Mouse (Mus musculus): ENCODE results near the gene Angpt4. TPM values are rescaled to one million over a fixed set of nuclear protein-coding genes. Genes with fewer than 3 reads are reported as not detected.
A peak's percentile ranks its signal among the peaks of the same experiment; 100 is the strongest.

The Angpt4 gene
- polyA plus RNA-seq (2015; fragmentation: Nextera tagmentation; extraction: Ambion mirVana) = 0.26 and 0.34 TPM in 2 replicates

DNA sequence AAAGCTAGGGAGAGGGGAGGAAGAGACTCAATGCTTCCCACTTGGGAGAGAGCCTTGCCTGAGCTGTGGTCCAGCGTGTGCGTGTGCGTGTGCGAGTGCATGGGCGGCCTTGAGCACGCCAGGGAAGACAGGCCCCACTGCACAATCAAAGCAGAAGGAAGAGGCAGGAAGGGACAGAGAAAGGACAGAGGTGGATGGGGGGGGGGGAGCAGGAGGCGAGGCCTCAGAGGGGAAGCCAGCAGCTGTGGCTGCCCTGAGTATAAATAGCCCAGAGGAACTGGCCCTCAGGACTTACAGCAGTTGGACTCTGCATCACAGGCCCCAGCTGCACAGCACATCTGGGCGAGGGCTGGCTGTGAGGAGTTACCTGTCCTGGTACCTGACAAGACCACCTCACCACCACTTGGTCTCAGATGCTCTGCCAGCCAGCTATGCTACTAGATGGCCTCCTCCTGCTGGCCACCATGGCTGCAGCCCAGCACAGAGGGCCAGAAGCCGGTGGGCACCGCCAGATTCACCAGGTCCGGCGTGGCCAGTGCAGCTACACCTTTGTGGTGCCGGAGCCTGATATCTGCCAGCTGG, at the start of gene Angpt4:
TSS of gene Angpt4 (plus strand) at position 292 of the 582 bp plus-strand sequence.
- Histone ChIP-seq H3K9me3 (no peaks in the 10 kb centered on the region), H3K27me3 (no peaks in the 10 kb centered on the region), H3K4me2 (no peak within 1 kb of the TSS), H3K4me1 (replicated peaks) (peaks cover 6% of the 10 kb centered on the region; the same call in 1 of the 2 replicates), H3K36me3 (no peaks in the 10 kb centered on the region), H3K27ac (replicated peaks) (no peak within 1 kb of the TSS), H3K9ac (no peak within 1 kb of the TSS), H3K4me3 (no peak within 1 kb of the TSS)
- WGBS = 64% methylated on average over 13 of the region's 13 CpGs
- ATAC-seq (ENCODE audit: low FRiP score, low read depth) = no peak

DNA sequence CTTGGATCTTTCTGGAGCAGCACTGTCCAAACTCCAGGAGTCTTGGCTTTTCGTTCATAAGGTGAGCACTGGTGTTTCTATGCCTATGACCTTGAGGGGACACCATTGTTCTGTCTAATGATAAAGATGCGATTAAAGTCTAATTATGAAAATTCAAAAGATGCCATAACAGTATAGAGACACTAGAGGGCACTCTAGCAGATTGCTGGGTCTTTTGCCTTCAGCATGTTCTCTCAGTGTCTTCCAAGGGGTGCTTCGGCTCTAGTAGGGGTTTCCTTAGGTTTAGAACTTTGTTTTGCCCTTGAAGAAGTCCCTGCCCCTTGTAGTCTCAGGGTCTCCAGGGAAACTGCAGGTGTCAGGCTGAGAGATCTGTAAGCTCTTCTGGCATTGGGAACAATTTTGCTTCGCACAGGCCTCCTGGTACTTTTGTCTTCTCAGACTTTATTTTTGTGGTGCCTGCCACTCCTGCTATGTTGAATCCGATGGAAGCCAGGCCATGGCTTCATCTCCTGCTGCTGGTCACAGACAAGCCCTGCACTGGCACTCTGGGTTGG, 48.7 kb upstream of the Angpt4 start:
- Histone ChIP-seq H3K27ac (replicated peaks) (no peak overlapping the region), H3K9me3 (no peaks in the 10 kb centered on the region), H3K4me2 (no peak overlapping the region), H3K9ac (no peak overlapping the region), H3K4me1 (replicated peaks) (no peaks in the 10 kb centered on the region), H3K27me3 (no peaks in the 10 kb centered on the region), H3K4me3 (no peak overlapping the region), H3K36me3 (no peaks in the 10 kb centered on the region)
- no peak for ATAC-seq (ENCODE audit: low FRiP score, low read depth)
- WGBS = 49% methylated on average over 5 of the region's 5 CpGs

DNA sequence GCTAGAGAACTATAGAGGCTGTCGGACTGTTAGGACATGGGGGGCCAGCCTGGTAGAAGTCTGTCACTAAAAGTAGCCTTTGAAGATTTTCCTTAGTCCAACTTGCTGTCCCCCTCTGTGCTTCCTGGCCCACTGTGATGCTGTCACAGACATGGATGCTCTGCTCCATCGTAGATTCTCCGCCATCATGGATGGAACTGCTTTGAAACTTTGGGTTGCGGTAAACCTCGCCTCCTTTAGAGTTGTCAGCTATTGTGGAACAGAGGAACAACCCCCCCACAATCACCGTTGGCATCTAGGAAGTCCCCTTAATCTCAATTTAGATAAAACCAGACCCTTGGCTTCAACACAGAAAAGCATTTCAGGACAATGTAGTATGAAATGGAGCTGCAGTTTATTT, 46.1 kb upstream of the Angpt4 start:
- ATAC-seq (ENCODE audit: low FRiP score, low read depth) = no peak
- H3K9me3 ChIP-seq = no peaks in the 10 kb centered on the region
- H3K4me3 ChIP-seq = no peak overlapping the region
- H3K36me3 ChIP-seq = no peaks in the 10 kb centered on the region
- H3K27me3 ChIP-seq = no peaks in the 10 kb centered on the region
- no peaks in the 10 kb centered on the region for H3K4me1 ChIP-seq (replicated peaks)
- no peak overlapping the region for H3K9ac ChIP-seq
- no peak overlapping the region for H3K27ac ChIP-seq (replicated peaks)
- 89% methylated on average over 6 of the region's 6 CpGs for WGBS
- H3K4me2 ChIP-seq = no peak overlapping the region

DNA sequence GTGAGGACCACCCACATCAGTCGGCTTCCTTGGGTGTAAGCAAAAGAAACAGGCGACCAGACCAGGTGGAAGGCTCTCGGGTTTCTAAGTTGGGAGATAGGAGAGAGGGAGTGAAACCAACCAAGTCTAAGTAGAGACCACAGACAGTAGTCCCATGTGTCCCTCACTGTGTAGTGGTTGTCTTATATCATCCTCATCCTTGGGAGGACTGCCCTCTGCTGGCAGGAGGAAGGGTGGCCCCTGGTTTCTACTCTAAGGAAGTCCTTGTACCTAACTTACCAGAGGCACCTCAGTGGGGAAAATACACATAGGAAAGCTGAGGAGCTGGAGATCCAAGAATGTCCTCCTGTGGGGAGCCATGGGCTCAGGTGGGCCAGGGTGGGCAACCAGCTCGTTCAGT, 44.5 kb upstream of the Angpt4 start:
- H3K36me3 ChIP-seq = no peaks in the 10 kb centered on the region
- 0 out of 2 replicates have a peak, but pooled peaks have one; percentile 39 for ATAC-seq (ENCODE audit: low FRiP score, low read depth)
- no peaks in the 10 kb centered on the region for H3K9me3 ChIP-seq
- no peaks in the 10 kb centered on the region for H3K4me1 ChIP-seq (replicated peaks)
- 43% methylated on average over 4 of the region's 4 CpGs for WGBS
- H3K4me2 ChIP-seq = no peak overlapping the region
- H3K9ac ChIP-seq = no peak overlapping the region
- H3K27ac ChIP-seq (replicated peaks) = no peak overlapping the region
- H3K27me3 ChIP-seq = no peaks in the 10 kb centered on the region
- no peak overlapping the region for H3K4me3 ChIP-seq

DNA sequence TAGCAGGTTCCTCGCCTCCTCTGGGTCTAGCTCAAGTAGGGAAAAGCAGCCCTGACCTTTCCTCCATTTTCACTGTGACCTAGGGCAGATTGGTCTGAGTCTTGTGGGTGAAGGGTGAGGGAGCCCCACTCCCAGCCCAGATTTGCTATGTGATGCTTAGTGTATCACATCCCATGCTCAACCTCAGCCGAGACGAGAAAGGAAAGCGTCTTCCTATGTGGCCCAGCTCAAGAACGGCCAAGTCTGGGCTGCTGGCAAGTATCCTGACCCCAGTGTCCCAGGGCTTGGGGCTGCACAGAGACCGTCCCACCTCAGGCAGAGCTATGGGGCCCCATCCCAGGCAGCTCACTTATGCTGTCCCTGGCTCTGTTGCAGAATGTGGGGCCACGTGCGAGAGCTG, 42.8 kb upstream of the Angpt4 start:
- Histone ChIP-seq H3K4me1 (replicated peaks) (no peaks in the 10 kb centered on the region), H3K4me2 (no peak overlapping the region), H3K4me3 (no peak overlapping the region), H3K27ac (replicated peaks) (no peak overlapping the region), H3K9me3 (no peaks in the 10 kb centered on the region), H3K27me3 (no peaks in the 10 kb centered on the region), H3K9ac (no peak overlapping the region), H3K36me3 (no peaks in the 10 kb centered on the region)
- 84% methylated on average over 8 of the region's 8 CpGs for WGBS
- no peak for ATAC-seq (ENCODE audit: low FRiP score, low read depth)

DNA sequence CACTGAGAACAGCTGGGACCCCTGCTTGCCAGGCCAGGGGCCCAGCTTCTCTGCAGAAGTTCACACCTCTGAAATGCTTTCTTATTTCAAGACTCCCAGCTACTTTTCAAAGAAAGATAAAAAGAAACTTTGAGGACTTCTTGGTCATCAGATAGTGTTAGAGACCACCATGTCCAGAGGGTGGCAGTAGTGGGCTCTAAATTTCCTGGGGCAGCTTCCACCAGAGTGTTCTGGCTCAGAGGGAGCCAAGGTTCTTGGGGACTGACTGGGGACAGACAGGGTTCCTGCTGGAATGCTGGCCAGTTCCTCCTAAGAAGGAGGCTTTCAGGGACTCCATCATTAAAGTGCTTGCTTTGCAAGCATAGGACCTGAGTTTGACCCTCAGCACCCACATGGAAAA, 36.5 kb upstream of the Angpt4 start:
- Histone ChIP-seq H3K36me3 (no peaks in the 10 kb centered on the region), H3K9me3 (no peaks in the 10 kb centered on the region), H3K4me1 (replicated peaks) (no peaks in the 10 kb centered on the region), H3K4me2 (no peak overlapping the region), H3K27ac (replicated peaks) (no peak overlapping the region), H3K4me3 (no peak overlapping the region), H3K9ac (no peak overlapping the region), H3K27me3 (0 out of 2 replicates have a peak, but pooled peaks cover 4% of the 10 kb centered on the region)
- no peak for ATAC-seq (ENCODE audit: low FRiP score, low read depth)

DNA sequence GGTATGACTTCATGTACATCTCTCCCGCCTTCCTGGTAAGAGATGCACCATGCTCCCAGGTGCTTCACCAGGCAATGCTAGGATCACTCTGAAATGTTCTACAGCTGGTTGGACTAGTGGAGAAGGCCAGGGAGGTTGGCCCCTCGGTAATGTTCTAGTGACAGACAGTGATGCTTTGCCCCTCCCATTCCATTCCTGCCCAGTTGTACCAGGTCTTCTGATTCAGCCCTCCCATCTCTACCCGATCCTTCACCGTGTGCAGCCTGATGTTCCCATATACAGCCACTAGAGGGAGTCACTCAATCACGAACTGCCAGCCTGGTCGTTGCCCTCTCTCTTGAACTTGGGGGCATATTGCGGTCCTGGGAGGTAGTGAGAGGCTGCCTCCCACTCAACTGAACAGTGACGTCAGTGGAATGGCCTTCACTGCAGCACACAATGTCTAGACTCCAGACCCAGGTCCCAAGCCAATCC, 35.0 kb upstream of the Angpt4 start:
- Histone ChIP-seq H3K36me3 (no peaks in the 10 kb centered on the region), H3K9me3 (no peaks in the 10 kb centered on the region), H3K27me3 (0 out of 2 replicates have a peak, but pooled peaks cover 4% of the 10 kb centered on the region), H3K27ac (replicated peaks) (no peak overlapping the region), H3K4me1 (replicated peaks) (no peaks in the 10 kb centered on the region), H3K4me2 (no peak overlapping the region), H3K4me3 (no peak overlapping the region), H3K9ac (no peak overlapping the region)
- ATAC-seq (ENCODE audit: low FRiP score, low read depth) = peak; percentile 79
- WGBS = 14% methylated on average over 8 of the region's 8 CpGs

DNA sequence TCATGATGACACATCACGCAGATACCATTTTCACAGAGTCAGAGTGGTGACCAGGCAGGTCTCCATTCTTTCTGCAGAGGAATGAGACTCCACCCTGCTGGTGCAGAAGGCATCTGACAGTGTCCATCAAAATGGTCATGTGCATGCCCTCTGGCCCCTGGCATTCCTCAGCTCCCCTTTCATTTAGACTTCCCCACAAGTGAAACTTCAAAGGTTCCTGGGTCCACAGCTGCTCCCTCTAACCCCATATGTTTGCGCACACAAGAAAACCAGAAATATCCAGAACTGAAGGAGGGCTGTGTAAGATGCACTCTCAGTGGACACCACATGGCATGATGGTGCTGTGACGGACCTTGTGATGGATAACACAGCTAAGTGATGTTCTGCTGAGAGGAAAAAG, 32.4 kb upstream of the Angpt4 start:
- WGBS = 81% methylated on average over 3 of the region's 3 CpGs

DNA sequence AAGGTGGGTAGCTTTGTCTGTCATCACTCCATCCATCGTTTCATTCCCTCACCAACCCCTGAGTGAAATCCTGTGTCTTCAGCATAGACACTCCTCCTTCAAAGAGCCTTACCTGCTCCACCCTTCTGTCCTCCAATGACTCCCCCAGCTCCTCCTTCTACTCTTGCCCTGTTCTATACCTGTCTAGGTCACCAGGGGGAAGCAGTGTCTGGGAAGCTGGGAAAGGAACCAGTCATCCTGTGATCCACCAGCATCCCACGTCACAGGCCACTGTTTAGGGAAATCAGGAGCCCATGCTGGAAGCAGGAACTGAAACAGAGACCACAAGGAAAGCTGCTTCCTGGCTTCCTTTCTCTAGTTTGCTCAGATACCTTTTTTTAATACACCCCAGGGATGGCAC, 31.2 kb upstream of the Angpt4 start:
- H3K4me2 ChIP-seq = no peak overlapping the region
- H3K9me3 ChIP-seq = no peaks in the 10 kb centered on the region
- 0 out of 2 replicates have a peak, but pooled peaks cover 4% of the 10 kb centered on the region for H3K27me3 ChIP-seq
- ATAC-seq (ENCODE audit: low FRiP score, low read depth) = no peak
- no peaks in the 10 kb centered on the region for H3K4me1 ChIP-seq (replicated peaks)
- H3K4me3 ChIP-seq = no peak overlapping the region
- no peak overlapping the region for H3K27ac ChIP-seq (replicated peaks)
- H3K36me3 ChIP-seq = no peaks in the 10 kb centered on the region
- WGBS = 63% methylated on average over 2 of the region's 2 CpGs
- H3K9ac ChIP-seq = no peak overlapping the region

More for the DNA sequence above, 32.4 kb upstream of the Angpt4 start:
- no peaks in the 10 kb centered on the region for H3K4me1 ChIP-seq (replicated peaks)
- no peak overlapping the region for H3K4me3 ChIP-seq
- no peak overlapping the region for H3K27ac ChIP-seq (replicated peaks)
- no peaks in the 10 kb centered on the region for H3K9me3 ChIP-seq
- H3K9ac ChIP-seq = no peak overlapping the region
- 0 out of 2 replicates have a peak, but pooled peaks cover 4% of the 10 kb centered on the region for H3K27me3 ChIP-seq
- H3K36me3 ChIP-seq = no peaks in the 10 kb centered on the region
- ATAC-seq (ENCODE audit: low FRiP score, low read depth) = no peak
- H3K4me2 ChIP-seq = no peak overlapping the region

DNA sequence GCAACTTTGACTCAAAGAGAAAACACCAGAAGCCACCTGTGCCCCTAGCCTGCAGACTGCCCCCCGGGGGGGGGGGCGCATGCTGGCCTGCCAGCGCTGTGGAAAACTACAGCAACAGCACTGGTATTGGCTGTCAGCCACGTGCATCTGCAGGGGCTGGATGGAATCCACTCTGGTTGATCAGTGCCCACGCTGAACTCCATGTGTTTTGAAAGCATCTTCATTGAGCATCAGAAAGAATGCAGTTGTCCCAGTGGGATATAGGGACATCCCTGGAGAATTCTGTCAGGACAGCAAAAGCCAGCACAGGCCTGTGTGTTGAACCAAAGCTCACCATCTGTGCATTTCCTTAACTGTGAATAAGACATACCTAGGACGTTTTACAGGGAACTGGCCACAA, 20.0 kb upstream of the Angpt4 start:
- WGBS = 37% methylated on average over 6 of the region's 6 CpGs
- H3K4me1 ChIP-seq (replicated peaks) = peaks cover 17% of the 10 kb centered on the region

DNA sequence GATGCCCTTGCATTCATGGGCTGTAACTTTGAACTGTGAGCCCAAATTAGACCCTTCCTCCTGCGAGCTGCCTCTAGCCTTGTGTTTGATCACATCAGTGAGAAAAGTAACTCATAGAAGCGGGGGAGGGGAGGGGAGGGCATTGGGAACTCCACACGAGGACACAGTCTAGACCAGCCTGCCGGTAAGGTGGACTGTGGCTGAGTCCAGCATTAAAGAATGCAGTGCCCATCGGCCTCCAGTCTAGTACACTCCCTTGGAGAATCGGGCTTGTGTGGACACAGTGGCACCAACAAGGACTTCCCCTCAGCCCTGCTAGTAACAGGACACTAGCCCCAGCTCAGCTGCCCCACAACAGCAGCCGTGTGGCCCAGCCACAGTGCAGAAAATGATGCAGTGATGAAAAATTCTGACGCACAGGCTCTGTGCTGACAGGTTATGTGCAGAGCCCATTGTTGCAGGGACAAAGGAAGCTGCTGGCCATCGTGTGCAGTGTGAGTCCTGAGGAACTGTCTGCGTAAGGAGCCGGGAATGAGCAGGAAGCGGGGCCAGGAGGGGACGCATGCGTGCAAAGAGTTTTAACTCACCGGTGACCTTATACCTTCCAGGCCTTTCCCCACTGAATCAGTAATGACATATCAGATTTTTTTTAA, 17.8 kb upstream of the Angpt4 start:
- ATAC-seq (ENCODE audit: low FRiP score, low read depth) = 0 out of 2 replicates have a peak, but pooled peaks have one; percentile 21
- H3K9ac ChIP-seq = no peak overlapping the region
- no peaks in the 10 kb centered on the region for H3K27me3 ChIP-seq
- H3K4me3 ChIP-seq = no peak overlapping the region
- no peaks in the 10 kb centered on the region for H3K36me3 ChIP-seq
- no peak overlapping the region for H3K27ac ChIP-seq (replicated peaks)
- H3K4me2 ChIP-seq = no peak overlapping the region
- H3K4me1 ChIP-seq (replicated peaks) = peaks cover 17% of the 10 kb centered on the region
- no peaks in the 10 kb centered on the region for H3K9me3 ChIP-seq
- WGBS = 45% methylated on average over 15 of the region's 15 CpGs

More for the DNA sequence above, 20.0 kb upstream of the Angpt4 start:
- ATAC-seq (ENCODE audit: low FRiP score, low read depth) = no peak
- no peak overlapping the region for H3K27ac ChIP-seq (replicated peaks)
- no peak overlapping the region for H3K4me3 ChIP-seq
- no peaks in the 10 kb centered on the region for H3K36me3 ChIP-seq
- no peaks in the 10 kb centered on the region for H3K27me3 ChIP-seq
- no peak overlapping the region for H3K4me2 ChIP-seq
- H3K9ac ChIP-seq = no peak overlapping the region
- no peaks in the 10 kb centered on the region for H3K9me3 ChIP-seq

DNA sequence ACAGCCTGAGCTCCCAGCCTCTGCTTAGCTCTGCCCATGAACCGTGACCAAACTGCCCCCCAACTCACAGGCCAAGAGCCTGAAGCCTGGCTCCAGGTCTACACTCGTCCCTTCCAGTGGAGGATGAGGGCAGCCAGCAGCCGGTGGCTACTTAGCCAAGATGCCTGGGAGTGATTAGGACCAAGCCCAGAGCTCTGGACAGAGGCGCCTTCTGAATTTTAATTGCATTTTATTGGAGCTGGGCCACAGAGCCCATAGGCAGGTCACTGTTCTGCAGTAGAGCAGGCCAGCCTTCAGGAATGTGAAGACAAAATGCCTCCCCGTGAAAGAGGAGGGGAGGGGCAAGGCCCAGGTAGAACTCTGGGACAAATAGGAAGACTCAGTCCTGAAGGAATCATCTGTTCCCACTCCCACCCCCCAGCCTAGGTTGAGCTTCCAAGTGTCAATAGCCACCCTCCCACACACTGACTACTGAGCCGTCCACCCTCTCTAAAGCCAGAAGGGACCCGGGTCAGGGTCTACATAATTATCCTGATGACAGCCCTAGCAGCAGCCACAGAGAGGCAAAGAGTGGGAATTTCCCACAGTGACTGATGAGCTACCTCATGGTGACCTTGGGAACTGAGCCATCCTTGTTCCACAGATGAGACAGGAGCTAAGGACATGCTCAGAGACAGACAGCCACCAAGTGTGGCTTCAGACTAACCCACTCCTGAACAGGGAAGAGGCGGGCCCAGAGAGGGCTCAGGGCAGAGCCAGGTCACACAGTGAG, 16.6 kb upstream of the Angpt4 start:
- no peak overlapping the region for H3K27ac ChIP-seq (replicated peaks)
- WGBS = 58% methylated on average over 8 of the region's 8 CpGs
- H3K4me1 ChIP-seq (replicated peaks) = peaks cover 17% of the 10 kb centered on the region
- H3K36me3 ChIP-seq = no peaks in the 10 kb centered on the region
- H3K4me2 ChIP-seq = no peak overlapping the region
- peak; percentile 66 for ATAC-seq (ENCODE audit: low FRiP score, low read depth)
- no peaks in the 10 kb centered on the region for H3K9me3 ChIP-seq
- H3K27me3 ChIP-seq = no peaks in the 10 kb centered on the region
- H3K4me3 ChIP-seq = no peak overlapping the region
- H3K9ac ChIP-seq = no peak overlapping the region

Data from hindbrain, embryonic 15.5 days (tissue).